Mouse (Mus musculus): ENCODE results near the gene Acin1.

Gene Acin1

GRCm38 (mm10) chr14:54607226-54607625 is 79.5 kb downstream of the Acin1 start:
- no peak for DNase-seq (ENCODE audit: low read depth)

- no peak for DNase-seq (ENCODE audit: low read depth)
Measured at GRCm38 (mm10) chr14:54605752-54606321, 80.9 kb downstream of the Acin1 start, which contains the start of gene 4931414P19Rik. Gene 4931414P19Rik, minus strand, starts transcription at chr14:54605993.

- no peak for DNase-seq (ENCODE audit: low read depth)
Measured at GRCm38 (mm10) chr14:54603686-54604085, 83.0 kb downstream of the Acin1 start.

- DNase-seq (ENCODE audit: low read depth), result peak; percentile 87
Measured at GRCm38 (mm10) chr14:54603038-54603654, 83.6 kb downstream of the Acin1 start.

- DNase-seq (ENCODE audit: low read depth), result no peak
Measured at GRCm38 (mm10) chr14:54602613-54603012, 84.1 kb downstream of the Acin1 start.

- no peak for DNase-seq (ENCODE audit: low read depth)
Measured at GRCm38 (mm10) chr14:54601601-54602000, 85.1 kb downstream of the Acin1 start.

- no peak for DNase-seq (ENCODE audit: low read depth)
Measured at GRCm38 (mm10) chr14:54597084-54597483, 89.6 kb downstream of the Acin1 start.

- DNase-seq (ENCODE audit: low read depth), result no peak
Measured at GRCm38 (mm10) chr14:54594631-54595414, 91.9 kb downstream of the Acin1 start.

- no peak for DNase-seq (ENCODE audit: low read depth)
Measured at GRCm38 (mm10) chr14:54594055-54594454, 92.7 kb downstream of the Acin1 start.

GRCm38 (mm10) chr14:54592319-54592934 is 94.3 kb downstream of the Acin1 start:
- no peak for DNase-seq (ENCODE audit: low read depth)

Measured in fibroblast of lung, adult 2 months (primary cell).